ENCODE assay signal across 9 mouse cellular contexts in genomic region chr14:48991144-48991522, GRCm38 (mm10).
DNase-seq lines count a peak whose midpoint lies in the region; ATAC-seq and TF ChIP-seq lines count a peak whose summit lies in the region.
"Had no signal": no experiment of that assay in that cellular context is flagged by ENCODE, and none has a peak within 500 bp of the region (broad histone marks: within the 10 kb centered on the region; RNA-seq: fewer than 3 reads in every experiment).

No protein-coding gene starts in this region.

- no peaks in the 10 kb centered on the region for H3K9me3 ChIP-seq in lung, embryonic 14.5 days (ENCODE audit: low read depth, low read length)
- H3K9me3 ChIP-seq in intestine, postnatal 0 days (ENCODE audit: control insufficient read depth): no peaks in the 10 kb centered on the region
- H3K9me3 ChIP-seq in stomach, embryonic 14.5 days (ENCODE audit: control insufficient read depth, low read depth, low read length): no peaks in the 10 kb centered on the region
- H3K9me3 ChIP-seq: megakaryocyte, embryonic 14.5 days had no signal

- H3K9ac ChIP-seq in lung, embryonic 14.5 days: no peak overlapping the region
- no peak overlapping the region for H3K9ac ChIP-seq in intestine, postnatal 0 days (ENCODE audit: low read depth, low read length)
- no peak overlapping the region for H3K9ac ChIP-seq in stomach, embryonic 14.5 days (replicated peaks; ENCODE audit: low read depth, low read length)

- H3K4me3 ChIP-seq in lung, embryonic 14.5 days (ENCODE audit: low read depth, low read length): no peak overlapping the region
- no peak overlapping the region for H3K4me3 ChIP-seq in intestine, postnatal 0 days (ENCODE audit: low read depth, low read length)
- no peak overlapping the region for H3K4me3 ChIP-seq in stomach, embryonic 14.5 days (ENCODE audit: low read depth, low read length)
- H3K4me3 ChIP-seq: megakaryocyte, embryonic 14.5 days had no signal

- H3K4me2 ChIP-seq in lung, embryonic 14.5 days: peak overlapping the region; percentile 53; the same call in 1 of the 2 replicates
- peak overlapping the region; percentile 44; the same call in 1 of the 2 replicates for H3K4me2 ChIP-seq in intestine, postnatal 0 days (replicated peaks; ENCODE audit: low read depth)
- peak overlapping the region; percentile 39 for H3K4me2 ChIP-seq in stomach, embryonic 14.5 days (replicated peaks; ENCODE audit: low read depth, low read length)

- WGBS in lung, embryonic 14.5 days: 4% methylated on average over 7 of the region's 7 CpGs
- 5% methylated on average over 7 of the region's 7 CpGs for WGBS in intestine, postnatal 0 days
- WGBS in stomach, embryonic 14.5 days: 6% methylated on average over 7 of the region's 7 CpGs

- peaks cover 3% of the 10 kb centered on the region; the same call in 1 of the 2 replicates for H3K4me1 ChIP-seq in lung, embryonic 14.5 days (ENCODE audit: insufficient read depth)
- H3K4me1 ChIP-seq in intestine, postnatal 0 days (replicated peaks; ENCODE audit: control insufficient read depth, insufficient read depth, low read length): no peaks in the 10 kb centered on the region
- H3K4me1 ChIP-seq in stomach, embryonic 14.5 days (ENCODE audit: control insufficient read depth, insufficient read depth, low read length): 0 out of 2 replicates have a peak, but pooled peaks cover 2% of the 10 kb centered on the region

- no peak overlapping the region for H3K27ac ChIP-seq in lung, embryonic 14.5 days (ENCODE audit: low read depth)
- H3K27ac ChIP-seq in intestine, postnatal 0 days (ENCODE audit: low read depth, low read length): no peak overlapping the region
- no peak overlapping the region for H3K27ac ChIP-seq in stomach, embryonic 14.5 days (ENCODE audit: low read length)

- TF ChIP-seq CTCF in lung, embryonic 14.5 days (IDR thresholded peaks at IDR 0.05; ENCODE audit: low read depth): no peak
- TF ChIP-seq CTCF in intestine, postnatal 0 days (IDR thresholded peaks at IDR 0.05; ENCODE audit: low read depth): no peak

- intact Hi-C loops in left cerebral cortex, postnatal 10 days (cut with DNase I): loop anchor here (5.0 to 10.0 kb wide), 2 partner anchors 324 to 466 kb away; no protein-coding TSS in a partner anchor

- DNase-seq in embryo, embryonic 9.5 days (ENCODE audit: extremely low spot score): peak; percentile 6
- no peak for DNase-seq in embryo, embryonic 11 days
- no peak for DNase-seq in lung, embryonic 14.5 days
- DNase-seq in lung, adult 18-20 months: no peak
- no peak for DNase-seq in left cerebral cortex, postnatal 10 days (ENCODE audit: extremely low spot score in 1 of 2, low spot score in 2 of 2)

- peak; percentile 61 for ATAC-seq in lung, embryonic 14.5 days (ENCODE audit: insufficient read depth)
- ATAC-seq in intestine, postnatal 0 days: no peak
- no peak for ATAC-seq in stomach, embryonic 14.5 days (ENCODE audit: insufficient number of reproducible peaks, insufficient read depth, low FRiP score, low read depth)
- ATAC-seq in monocyte, adult 5-6 weeks (replicated peaks; ENCODE audit: insufficient number of reproducible peaks, low FRiP score, low TSS enrichment, poor library complexity, severe bottlenecking): no peak

- H3K27me3 ChIP-seq in lung, embryonic 14.5 days (ENCODE audit: insufficient read depth, low read length): no peaks in the 10 kb centered on the region
- H3K27me3 ChIP-seq in intestine, postnatal 0 days (replicated peaks; ENCODE audit: control insufficient read depth, insufficient read depth, low read length): no peaks in the 10 kb centered on the region
- H3K27me3 ChIP-seq in stomach, embryonic 14.5 days (ENCODE audit: control insufficient read depth, insufficient read depth, low read length): no peaks in the 10 kb centered on the region

- no peaks in the 10 kb centered on the region for H3K36me3 ChIP-seq in lung, embryonic 14.5 days (ENCODE audit: insufficient read depth)
- H3K36me3 ChIP-seq in intestine, postnatal 0 days (ENCODE audit: control insufficient read depth, insufficient read depth): no peaks in the 10 kb centered on the region
- no peaks in the 10 kb centered on the region for H3K36me3 ChIP-seq in stomach, embryonic 14.5 days (ENCODE audit: control insufficient read depth, insufficient read depth, low read length)
